Mouse (Mus musculus): ENCODE results near the gene Slc30a7. TPM values are rescaled to one million over a fixed set of nuclear protein-coding genes. Genes with fewer than 3 reads are reported as not detected.

Gene Slc30a7
- total and polyA plus RNA-seq, 3 experiments = 15.0 to 38.9 (median 25.3) TPM

DNA sequence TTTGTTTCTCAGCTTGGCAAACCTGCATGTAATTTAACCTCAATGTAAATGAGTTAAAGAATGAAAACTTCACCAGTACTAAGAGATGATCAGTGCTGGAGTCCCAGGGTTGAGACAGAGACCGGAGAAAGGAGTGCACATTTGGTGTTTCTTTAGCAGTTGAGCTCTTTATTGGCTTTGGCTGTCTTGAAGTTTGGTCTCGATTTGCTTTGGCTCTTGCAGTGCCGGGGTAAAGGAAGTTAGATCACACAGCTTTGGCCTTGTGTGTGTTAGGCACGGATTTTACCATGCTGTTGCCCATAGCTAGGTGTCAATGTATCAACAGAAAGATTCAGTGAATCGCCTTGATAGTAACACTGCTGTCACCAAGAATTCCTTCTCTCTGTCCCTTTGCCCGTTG lies 75.5 kb downstream of the Slc30a7 start:
- Histone ChIP-seq H3K9ac (ENCODE audit: insufficient read depth, low read depth) (no peak overlapping the region), H3K9me3 (replicated peaks; ENCODE audit: low read length) (no peaks in the 10 kb centered on the region), H3K4me2 (ENCODE audit: insufficient read depth, low read depth, poor library complexity, severe bottlenecking) (no peak overlapping the region), H3K27me3 (replicated peaks) (no peaks in the 10 kb centered on the region), H3K4me1 (ENCODE audit: control insufficient read depth in 1 of 2, insufficient read depth in 2 of 2) (no peaks in the 10 kb centered on the region), H3K27ac (ENCODE audit: insufficient read depth, low read depth) (no peak overlapping the region), H3K79me2 (replicated peaks; ENCODE audit: control insufficient read depth, extremely low read depth, insufficient read depth, poor library complexity, severe bottlenecking) (no peaks in the 10 kb centered on the region), H3K4me3 (replicated peaks in 1 of 3; ENCODE audit: low read depth in 2 of 3, low read length in 2 of 3, poor library complexity in 1 of 3) (no peak overlapping the region), H3K36me3 (replicated peaks in 1 of 2; ENCODE audit: control insufficient read depth in 1 of 2, insufficient read depth in 1 of 2, low read length in 1 of 2) (peaks cover 26 to 76% of the 10 kb centered on the region in 2 experiments)
- TF ChIP-seq ZKSCAN1 (IDR thresholded peaks at IDR 0.05; ENCODE audit: borderline replicate concordance, low read depth, low read length) = no peak
- TF ChIP-seq PAX5 (IDR thresholded peaks at IDR 0.05; ENCODE audit: low read length) = no peak
- no peak for TF ChIP-seq MYC (IDR thresholded peaks at IDR 0.05; ENCODE audit: low read depth, low read length)
- no peak for TF ChIP-seq USF1 (IDR thresholded peaks at IDR 0.05; ENCODE audit: low read depth, low read length)
- TF ChIP-seq ETS1 (conservative IDR thresholded peaks at IDR 0.05; ENCODE audit: low read depth, low read length) = no peak
- no peak for TF ChIP-seq UBTF (IDR thresholded peaks at IDR 0.05; ENCODE audit: low read depth, low read length)
- TF ChIP-seq BHLHE40 (IDR thresholded peaks at IDR 0.05; ENCODE audit: low read depth, low read length) = no peak
- TF ChIP-seq RCOR1 (conservative IDR thresholded peaks at IDR 0.05; ENCODE audit: low read depth, low read length) = no peak
- TF ChIP-seq NELFE (IDR thresholded peaks at IDR 0.05; ENCODE audit: low read depth, low read length) = no peak
- no peak for TF ChIP-seq MXI1 (IDR thresholded peaks at IDR 0.05; ENCODE audit: low read depth, low read length)
- TF ChIP-seq ELF1 (IDR thresholded peaks at IDR 0.05; ENCODE audit: low read depth, low read length) = no peak
- TF ChIP-seq TCF12 (IDR thresholded peaks at IDR 0.05; ENCODE audit: low read depth, low read length) = no peak
- DNase-seq (ENCODE audit: extremely low read depth) = no peak
- dilution Hi-C loops (cut with MboI; ENCODE audit: extremely low pct_ligation_motif_present, extremely low pct_unique_long_range_greater_than_20kb, low sequenced_read_pairs) = no loop called here
- in situ Hi-C loops (cut with MboI; ENCODE audit: low pct_ligation_motif_present, low pct_unique_long_range_greater_than_20kb, low sequenced_read_pairs) = no loop called here

DNA sequence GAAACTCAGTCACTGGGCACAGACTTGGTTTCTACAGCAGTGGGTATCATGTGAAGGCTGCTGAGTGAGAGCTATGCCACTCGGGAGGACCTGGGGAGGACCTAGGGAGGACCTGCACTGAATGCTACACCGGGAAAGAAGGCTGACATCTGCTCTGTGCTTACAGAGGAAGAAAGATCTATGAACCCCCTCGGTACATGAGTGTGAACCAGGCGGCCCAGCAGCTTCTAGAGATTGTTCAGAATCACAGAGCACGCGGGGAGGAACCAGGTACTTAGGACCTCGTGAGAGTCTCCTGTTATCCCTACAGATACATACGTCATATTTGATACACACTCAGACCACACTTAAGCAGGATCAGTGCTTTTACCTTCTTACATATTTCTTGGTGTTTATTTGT lies 80.7 kb downstream of the Slc30a7 start:
- dilution Hi-C loops (cut with MboI; ENCODE audit: extremely low pct_ligation_motif_present, extremely low pct_unique_long_range_greater_than_20kb, low sequenced_read_pairs) (no loop called here), in situ Hi-C loops (cut with MboI; ENCODE audit: low pct_ligation_motif_present, low pct_unique_long_range_greater_than_20kb, low sequenced_read_pairs) (no loop called here)
- no peak overlapping the region for H3K4me2 ChIP-seq (ENCODE audit: insufficient read depth, low read depth, poor library complexity, severe bottlenecking)
- H3K27me3 ChIP-seq (replicated peaks) = no peaks in the 10 kb centered on the region
- no peak overlapping the region for H3K27ac ChIP-seq (ENCODE audit: insufficient read depth, low read depth)
- H3K4me1 ChIP-seq (ENCODE audit: control insufficient read depth in 1 of 2, insufficient read depth in 2 of 2) = no peaks in the 10 kb centered on the region
- H3K9me3 ChIP-seq (replicated peaks; ENCODE audit: low read length) = no peaks in the 10 kb centered on the region
- no peak for DNase-seq (ENCODE audit: extremely low read depth)
- TF ChIP-seq MYC (IDR thresholded peaks at IDR 0.05; ENCODE audit: low read depth, low read length) (no peak), RCOR1 (conservative IDR thresholded peaks at IDR 0.05; ENCODE audit: low read depth, low read length) (no peak), MEF2A (IDR thresholded peaks at IDR 0.05; ENCODE audit: borderline replicate concordance, low read depth, low read length) (no peak), CHD2 (IDR thresholded peaks at IDR 0.05; ENCODE audit: low read length) (no peak), ZMIZ1 (IDR thresholded peaks at IDR 0.05; ENCODE audit: low read depth, low read length) (no peak), USF2 (conservative IDR thresholded peaks at IDR 0.05; ENCODE audit: low read depth, low read length) (no peak), ZNF384 (IDR thresholded peaks at IDR 0.05; ENCODE audit: low read depth, low read length) (no peak), UBTF (IDR thresholded peaks at IDR 0.05; ENCODE audit: low read depth, low read length) (no peak)
- H3K36me3 ChIP-seq (replicated peaks in 1 of 2; ENCODE audit: control insufficient read depth in 1 of 2, insufficient read depth in 1 of 2, low read length in 1 of 2) = peaks cover 35 to 74% of the 10 kb centered on the region in 2 experiments
- no peaks in the 10 kb centered on the region for H3K79me2 ChIP-seq (replicated peaks; ENCODE audit: control insufficient read depth, extremely low read depth, insufficient read depth, poor library complexity, severe bottlenecking)
- H3K4me3 ChIP-seq (replicated peaks in 1 of 3; ENCODE audit: low read depth in 2 of 3, low read length in 2 of 3, poor library complexity in 1 of 3) = no peak overlapping the region
- no peak overlapping the region for H3K9ac ChIP-seq (ENCODE audit: insufficient read depth, low read depth)
